Mouse (Mus musculus): ENCODE measurements around the gene Nlrp6. TPM values are rescaled to one million over a fixed set of nuclear protein-coding genes. Genes with fewer than 3 reads are reported as not detected.

The Nlrp6 gene
- total RNA-seq, 2 experiments from 2014 or later, result 0.47 to 0.51 TPM

DNA sequence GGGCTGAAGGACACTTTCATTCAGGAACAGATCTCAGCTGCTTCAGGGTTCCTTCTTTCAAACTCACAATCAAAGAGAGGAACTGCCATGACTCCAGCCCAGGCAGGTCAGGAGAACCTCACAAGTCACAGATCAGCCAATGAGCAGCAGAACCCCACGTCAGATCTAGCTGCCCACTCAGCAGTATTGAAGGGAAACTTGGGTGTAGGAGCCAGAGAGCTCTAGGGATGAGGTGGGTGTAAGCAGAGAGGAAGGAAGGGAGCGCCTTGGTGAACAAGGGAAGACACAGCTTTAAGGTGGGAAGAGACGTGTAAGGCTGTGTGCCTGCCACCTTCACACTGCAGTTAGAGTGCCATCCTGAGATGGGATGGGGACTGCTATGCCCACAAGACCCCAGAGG is 8.4 kb upstream of the Nlrp6 start:
- DNase-seq (ENCODE audit: low spot score in 2 of 2), result peak; percentile 31 to 47

GRCm38 (mm10) chr7:140912846-140913482 is 7.7 kb upstream of the Nlrp6 start:
- DNase-seq (ENCODE audit: low spot score in 2 of 2), result no peak

- no peak for DNase-seq (ENCODE audit: low spot score in 2 of 2)
Measured at GRCm38 (mm10) chr7:140914031-140914690, 6.5 kb upstream of the Nlrp6 start.

DNA sequence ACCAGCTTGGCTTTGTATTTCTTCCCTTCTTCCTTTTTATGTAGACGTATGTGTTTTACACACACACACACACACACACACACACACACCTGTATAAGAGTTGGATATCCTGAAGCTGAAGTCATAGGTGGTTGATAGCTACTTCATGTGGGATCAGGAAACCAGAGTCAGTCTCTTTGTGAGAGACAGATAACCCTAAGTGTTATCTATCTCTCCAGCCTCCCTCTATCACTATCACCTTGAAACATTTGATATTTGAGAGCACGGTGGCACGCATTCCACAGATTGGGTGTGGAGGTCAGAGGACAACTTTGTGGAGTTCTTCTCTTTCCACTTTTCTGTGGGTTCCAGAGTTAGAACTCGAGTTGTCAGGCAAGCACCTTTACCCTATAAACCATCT is 791 bp upstream of the Nlrp6 start:
- no peak for DNase-seq (ENCODE audit: low spot score in 2 of 2)

- no peak for DNase-seq (ENCODE audit: low spot score in 2 of 2)
Measured at GRCm38 (mm10) chr7:140921225-140921975, 698 bp downstream of the Nlrp6 start.

DNA sequence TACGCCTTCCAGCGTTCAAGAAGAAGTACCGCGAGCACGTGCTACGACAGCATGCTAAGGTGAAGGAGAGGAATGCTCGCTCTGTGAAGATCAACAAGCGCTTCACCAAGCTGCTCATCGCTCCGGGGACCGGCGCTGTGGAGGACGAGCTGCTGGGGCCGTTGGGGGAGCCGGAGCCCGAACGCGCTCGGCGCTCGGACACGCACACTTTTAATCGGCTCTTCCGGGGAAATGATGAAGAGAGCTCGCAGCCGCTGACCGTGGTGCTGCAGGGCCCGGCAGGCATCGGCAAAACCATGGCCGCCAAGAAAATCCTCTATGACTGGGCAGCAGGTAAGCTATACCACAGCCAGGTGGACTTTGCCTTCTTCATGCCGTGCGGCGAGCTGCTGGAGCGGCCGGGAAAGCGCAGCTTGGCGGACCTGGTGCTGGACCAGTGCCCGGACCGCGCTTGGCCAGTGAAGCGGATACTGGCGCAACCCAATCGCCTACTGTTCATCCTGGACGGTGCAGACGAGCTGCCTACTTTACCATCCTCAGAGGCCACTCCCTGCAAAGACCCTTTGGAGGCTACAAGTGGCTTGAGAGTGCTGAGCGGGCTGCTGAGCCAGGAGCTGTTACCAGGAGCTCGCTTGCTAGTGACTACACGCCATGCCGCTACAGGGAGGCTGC is 1.8 kb downstream of the Nlrp6 start:
- peak; percentile 41 to 42 for DNase-seq (ENCODE audit: low spot score in 2 of 2)

DNA sequence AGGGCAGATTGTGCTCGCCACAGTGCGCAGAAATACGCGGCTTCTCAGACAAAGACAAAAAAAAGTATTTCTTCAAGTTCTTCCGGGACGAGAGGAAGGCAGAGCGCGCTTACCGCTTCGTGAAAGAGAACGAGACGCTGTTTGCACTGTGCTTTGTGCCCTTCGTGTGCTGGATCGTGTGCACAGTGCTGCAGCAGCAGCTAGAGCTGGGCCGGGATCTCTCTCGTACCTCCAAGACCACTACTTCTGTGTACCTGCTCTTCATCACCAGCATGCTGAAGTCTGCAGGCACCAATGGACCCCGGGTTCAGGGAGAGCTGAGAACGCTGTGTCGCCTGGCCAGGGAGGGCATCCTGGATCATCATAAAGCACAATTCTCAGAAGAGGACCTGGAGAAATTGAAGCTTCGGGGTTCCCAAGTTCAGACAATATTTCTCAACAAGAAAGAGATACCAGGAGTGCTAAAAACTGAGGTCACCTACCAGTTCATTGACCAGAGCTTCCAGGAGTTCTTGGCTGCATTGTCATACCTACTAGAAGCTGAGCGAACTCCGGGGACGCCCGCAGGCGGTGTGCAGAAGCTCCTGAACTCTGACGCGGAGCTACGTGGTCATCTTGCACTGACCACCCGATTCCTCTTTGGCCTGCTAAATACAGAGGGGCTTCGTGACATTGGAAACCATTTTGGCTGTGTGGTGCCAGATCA is 2.5 kb downstream of the Nlrp6 start:
- peak in 1 of 2 experiments; percentile 12 for DNase-seq (ENCODE audit: low spot score in 2 of 2)

DNA sequence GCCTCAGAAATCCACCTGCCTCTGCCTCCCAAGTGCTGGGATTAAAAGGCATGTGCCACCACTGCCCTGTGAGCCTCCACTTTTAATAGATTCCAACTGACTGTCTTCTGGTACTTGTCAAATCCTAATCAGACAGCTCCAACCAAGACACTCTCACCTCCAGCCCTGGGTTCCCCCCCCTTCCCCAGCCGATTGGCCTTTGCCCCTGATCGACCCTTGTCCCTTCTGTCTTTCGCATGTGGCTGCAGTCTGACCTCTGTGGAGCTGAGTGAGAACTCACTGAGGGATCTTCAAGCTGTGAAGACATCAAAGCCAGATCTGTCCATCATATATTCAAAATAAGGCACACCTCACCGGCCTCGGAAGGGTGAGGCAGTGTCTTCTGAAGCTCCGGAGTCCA is 6.5 kb downstream of the Nlrp6 start:
- DNase-seq (ENCODE audit: low spot score in 2 of 2), result no peak

DNA sequence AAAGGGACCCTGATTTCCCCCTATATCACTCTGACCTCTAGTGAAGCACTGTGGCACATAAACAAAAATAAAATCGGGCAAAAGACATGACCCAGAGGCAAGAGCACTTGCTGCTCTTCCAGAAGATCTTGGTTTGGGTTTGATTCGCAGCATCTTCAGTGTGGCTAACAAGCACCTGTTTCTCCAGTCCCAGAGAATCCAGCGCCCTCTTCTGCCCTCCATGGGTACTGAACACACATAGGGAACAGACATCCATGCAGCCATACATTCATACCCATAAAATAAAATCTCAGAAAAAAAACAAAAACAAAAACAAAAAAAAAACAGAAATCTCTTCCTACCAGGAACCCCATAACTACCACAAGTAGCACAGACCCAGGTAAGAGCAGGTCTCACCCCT is 17.7 kb downstream of the Nlrp6 start:
- no peak for DNase-seq (ENCODE audit: low spot score in 2 of 2)

DNA sequence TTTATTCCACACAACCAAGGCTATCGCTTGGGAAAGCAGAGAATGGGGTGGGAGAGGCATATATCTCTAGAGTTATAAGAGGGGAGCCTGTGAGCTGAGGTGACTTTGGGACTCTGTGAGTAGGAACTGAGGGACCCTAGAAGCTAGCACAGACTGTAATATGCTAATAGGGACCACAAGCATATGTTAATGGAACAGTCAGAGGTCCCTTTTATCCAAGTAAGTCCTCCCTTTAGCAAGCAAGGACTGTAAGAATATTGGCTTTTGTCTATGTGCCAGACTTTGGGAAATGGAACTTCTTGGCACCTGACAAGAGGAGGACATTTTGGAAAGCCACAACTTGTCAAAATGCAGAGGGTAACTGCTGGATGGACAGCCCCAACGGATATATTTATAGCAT is 18.2 kb downstream of the Nlrp6 start:
- no peak for DNase-seq (ENCODE audit: low spot score in 2 of 2)

- no peak for DNase-seq (ENCODE audit: low spot score in 2 of 2)
Measured at GRCm38 (mm10) chr7:140939669-140940171, 19.0 kb downstream of the Nlrp6 start.

DNA sequence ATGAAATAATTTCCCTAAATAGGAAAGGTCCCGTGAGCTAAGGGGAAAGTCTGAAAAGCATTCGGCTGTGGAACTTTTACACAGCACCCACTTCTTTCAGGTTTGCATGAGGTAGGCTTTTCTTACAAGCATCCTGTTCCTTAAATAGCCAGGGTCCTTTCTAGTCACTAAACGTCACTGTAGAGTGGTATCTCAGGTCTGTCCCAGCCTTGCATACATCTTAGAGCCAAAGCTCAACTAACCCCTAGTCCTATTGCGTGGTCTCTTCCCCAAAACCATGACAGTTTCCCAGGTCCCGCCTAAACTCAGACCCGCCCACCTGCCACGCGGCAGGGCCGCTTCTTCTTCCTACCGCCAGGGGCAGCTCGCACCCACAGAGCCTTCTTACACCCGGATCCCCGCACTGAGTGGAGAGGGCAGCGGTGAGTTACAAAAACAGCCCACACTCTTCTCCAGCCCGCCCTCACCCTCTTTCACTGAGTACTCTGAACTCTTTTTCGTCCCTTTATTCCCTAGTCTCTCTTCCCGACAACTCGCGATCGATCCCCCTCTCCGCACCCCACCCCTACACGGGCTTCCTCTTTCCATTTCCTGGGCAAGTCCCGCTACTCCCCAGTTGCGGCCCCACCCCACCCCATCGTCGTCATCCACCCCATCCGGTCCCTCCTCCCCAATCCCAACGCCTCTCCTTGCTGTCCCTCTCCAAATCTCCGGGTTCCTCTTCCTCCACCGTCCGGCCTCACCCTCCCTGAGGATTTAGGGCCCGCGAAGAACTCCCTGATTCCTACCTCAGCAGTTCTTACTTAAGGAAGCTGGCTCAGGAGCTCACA is 20.7 kb downstream of the Nlrp6 start, which contains the start of gene Pgghg:
Gene Pgghg, plus strand, starts transcription at position 170 of the 830 bp plus-strand sequence.
- peak; percentile 58 to 73 for DNase-seq (ENCODE audit: low spot score in 2 of 2)

DNA sequence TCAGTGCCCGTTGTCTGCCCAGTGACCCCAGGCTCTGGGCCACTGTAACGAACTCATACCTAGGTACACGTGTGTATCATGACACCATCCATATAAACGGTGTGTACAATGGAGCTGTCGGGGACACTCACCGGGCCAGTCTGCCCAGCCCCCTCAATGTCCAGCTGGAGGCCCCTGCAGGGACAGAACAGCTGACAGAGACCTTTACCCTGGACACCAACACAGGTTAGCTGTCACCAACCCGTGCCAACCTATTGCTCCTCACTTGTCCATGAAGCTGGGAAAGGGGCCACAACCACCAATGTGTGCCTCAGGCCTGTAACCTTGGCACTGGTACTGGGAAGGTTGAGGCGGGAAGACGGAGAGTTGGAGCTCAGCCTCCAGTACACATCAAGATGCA is 21.6 kb downstream of the Nlrp6 start:
- DNase-seq (ENCODE audit: low spot score in 2 of 2), result no peak

GRCm38 (mm10) chr7:140942811-140943210 is 22.1 kb downstream of the Nlrp6 start:
- DNase-seq (ENCODE audit: low spot score in 2 of 2), result no peak

DNA sequence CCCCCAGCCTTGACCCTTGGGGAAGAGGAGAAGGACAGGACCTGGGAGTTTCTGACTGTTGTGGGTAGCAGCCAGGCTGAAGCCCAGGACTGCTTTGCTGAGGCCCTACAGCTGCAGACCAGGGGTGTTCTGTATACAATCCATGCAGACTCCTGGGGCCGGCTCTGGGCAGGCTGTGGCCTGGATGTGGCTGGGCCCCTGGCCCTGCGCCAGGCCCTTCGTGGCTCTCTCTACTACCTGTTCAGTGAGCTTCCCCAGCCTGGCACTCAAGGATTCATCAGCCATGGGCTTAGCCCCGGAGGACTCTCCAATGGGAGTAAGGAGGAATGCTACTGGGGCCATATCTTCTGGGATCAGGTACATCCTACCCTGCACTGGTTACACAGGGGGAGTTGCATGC is 22.7 kb downstream of the Nlrp6 start:
- DNase-seq (ENCODE audit: low spot score in 2 of 2), result no peak

DNA sequence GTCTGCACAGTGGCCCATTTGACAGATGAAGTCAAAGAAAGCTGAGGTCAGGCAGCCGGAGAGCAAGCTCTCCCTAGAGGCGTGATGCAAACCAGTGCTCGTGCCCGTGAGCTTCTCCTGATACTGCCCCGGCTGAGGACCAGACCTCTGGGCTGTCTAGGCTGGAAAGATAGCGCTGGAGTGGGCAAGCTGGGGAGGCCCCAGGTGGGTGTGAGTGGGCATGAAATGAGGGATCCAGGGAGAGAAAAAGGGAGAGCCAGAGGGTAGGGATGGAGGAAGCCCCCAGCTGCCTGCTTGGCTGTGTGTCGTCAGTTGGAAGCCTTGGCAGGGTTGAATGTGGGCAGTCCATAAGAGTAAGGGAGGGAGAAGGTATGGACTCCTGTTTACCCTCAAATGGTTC is 23.5 kb downstream of the Nlrp6 start:
- no peak for DNase-seq (ENCODE audit: low spot score in 2 of 2)

- DNase-seq (ENCODE audit: low spot score in 2 of 2), result no peak
Measured at GRCm38 (mm10) chr7:140945247-140945646, 24.5 kb downstream of the Nlrp6 start.

DNA sequence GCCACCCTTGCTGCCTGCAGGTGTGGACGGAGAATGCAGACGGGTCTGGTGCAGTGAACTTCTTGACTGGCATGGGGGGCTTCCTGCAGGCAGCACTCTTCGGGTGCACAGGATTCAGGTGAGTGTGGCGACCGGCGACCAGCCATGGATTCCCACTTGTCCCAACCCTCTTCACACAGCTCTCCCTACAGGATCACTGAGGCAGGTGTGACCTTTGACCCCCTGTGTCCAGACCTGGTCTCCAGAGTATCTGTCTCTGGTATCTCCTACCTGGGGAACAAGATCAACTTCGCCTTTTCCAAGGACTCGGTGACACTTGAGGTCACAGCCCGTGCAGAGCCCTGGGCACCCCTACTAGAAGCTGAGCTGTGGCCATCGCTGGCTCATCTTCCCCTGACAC is 25.6 kb downstream of the Nlrp6 start:
- no peak for DNase-seq (ENCODE audit: low spot score in 2 of 2)

DNA sequence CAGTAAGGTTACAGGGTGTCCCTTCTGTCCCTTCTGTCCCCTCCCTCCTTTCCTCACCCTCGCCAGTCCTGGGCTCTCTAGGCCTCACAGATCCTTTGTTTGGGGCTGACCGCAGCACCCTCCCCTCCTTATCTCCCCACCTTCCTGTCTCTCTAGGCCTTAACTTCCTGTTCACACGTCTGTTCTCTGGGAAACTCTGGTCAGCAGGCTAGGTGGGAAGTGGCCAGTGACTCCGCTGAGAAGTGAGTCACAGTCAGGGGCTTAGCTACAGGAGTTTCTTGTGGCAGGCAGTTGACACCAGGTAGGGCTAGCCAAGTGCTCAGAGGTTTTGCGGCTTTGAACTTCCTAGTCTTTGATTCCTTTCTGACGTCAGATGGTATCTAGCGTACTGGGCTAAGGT is 26.3 kb downstream of the Nlrp6 start:
- no peak for DNase-seq (ENCODE audit: low spot score in 2 of 2)

DNA sequence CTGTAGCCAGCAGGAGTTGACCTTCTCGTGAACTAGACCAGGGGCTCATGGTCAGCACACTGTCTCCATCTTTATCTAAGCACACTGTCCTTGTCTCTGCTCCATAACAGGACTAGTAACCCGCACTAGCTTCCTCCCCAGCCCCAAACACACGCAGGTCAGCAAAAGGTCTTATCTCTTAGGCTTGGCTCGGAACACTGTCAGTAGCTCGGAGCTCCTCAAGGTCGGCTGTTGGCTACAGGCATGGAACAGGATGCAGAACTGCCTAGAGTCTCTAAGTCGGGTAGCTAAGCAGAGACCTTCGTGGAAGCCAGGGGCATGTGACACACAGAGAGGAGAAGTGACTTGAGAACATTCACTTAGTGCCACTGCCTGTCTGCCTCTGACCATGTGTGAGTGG is 27.5 kb downstream of the Nlrp6 start:
- DNase-seq (ENCODE audit: low spot score in 2 of 2), result no peak

All from left cerebral cortex, adult 18-20 months (tissue).